Mouse (Mus musculus) ES-Bruce4 (cell line): ENCODE data around the gene Calhm2. TPM values are rescaled to one million over a fixed set of nuclear protein-coding genes. Genes with fewer than 3 reads are reported as not detected.

Experiments used
- H3K27ac ChIP-seq: 2 replicates; pipeline ENCODE4 v1.5.1; 2012; ENCODE audit warnings: low read length, inconsistent platforms; ENCODE audit not compliant: insufficient read depth
- H3K27me3 ChIP-seq: 2 replicates; pipeline ENCODE4 v1.6.1; 2012; ENCODE audit warnings: mild to moderate bottlenecking, low read length, inconsistent platforms; ENCODE audit not compliant: control insufficient read depth, poor library complexity, insufficient read depth, severe bottlenecking
- H3K36me3 ChIP-seq: 2 replicates; pipeline ENCODE4 v1.6.1; 2012; ENCODE audit warnings: inconsistent platforms, mild to moderate bottlenecking, low read length, moderate library complexity; ENCODE audit not compliant: control insufficient read depth, poor library complexity, insufficient read depth, severe bottlenecking
- H3K4me1 ChIP-seq: one replicate; pipeline ENCODE4 v1.8.1; 2011; ENCODE audit warnings: low read length; ENCODE audit not compliant: control insufficient read depth, insufficient read depth
- H3K4me3 ChIP-seq: 2 replicates; pipeline ENCODE4 v1.5.1; 2011; ENCODE audit warnings: low read depth, mild to moderate bottlenecking, low read length
- H3K9ac ChIP-seq: 2 replicates; pipeline ENCODE4 v1.6.1; 2012; ENCODE audit warnings: low read depth, mild to moderate bottlenecking, inconsistent platforms; ENCODE audit not compliant: poor library complexity, severe bottlenecking
- H3K9me3 ChIP-seq: replicated peaks from 2 replicates; pipeline ENCODE4 v1.6.1; 2012; ENCODE audit warnings: mild to moderate bottlenecking, low read length, inconsistent platforms; ENCODE audit not compliant: control insufficient read depth, poor library complexity, insufficient read depth, severe bottlenecking
- CTCF ChIP-seq: IDR thresholded peaks from one replicate; pipeline ENCODE4 v1.8.1; 2011; ENCODE audit warnings: low read depth, low read length
- EP300 ChIP-seq: IDR thresholded peaks from 2 replicates; pipeline ENCODE4 v1.6.1; 2011; ENCODE audit warnings: low read depth, low read length; ENCODE audit not compliant: insufficient read depth
- POLR2A ChIP-seq: IDR thresholded peaks from one replicate; pipeline ENCODE4 v1.8.1; 2011; ENCODE audit warnings: low read length; ENCODE audit not compliant: insufficient read depth
- polyA plus RNA-seq: library from polyadenylated mRNA; stranded (reverse); fragments of >200 nt; gene quantifications from 2 replicates; pipeline ENCODE4 v1.2.4, GENCODE M21; 2011; ENCODE audit warnings: low read depth; ENCODE audit not compliant: missing spikeins, insufficient read depth, insufficient read length

The Calhm2 gene
- polyA plus RNA-seq, 1 experiment: 0.90 TPM

DNA sequence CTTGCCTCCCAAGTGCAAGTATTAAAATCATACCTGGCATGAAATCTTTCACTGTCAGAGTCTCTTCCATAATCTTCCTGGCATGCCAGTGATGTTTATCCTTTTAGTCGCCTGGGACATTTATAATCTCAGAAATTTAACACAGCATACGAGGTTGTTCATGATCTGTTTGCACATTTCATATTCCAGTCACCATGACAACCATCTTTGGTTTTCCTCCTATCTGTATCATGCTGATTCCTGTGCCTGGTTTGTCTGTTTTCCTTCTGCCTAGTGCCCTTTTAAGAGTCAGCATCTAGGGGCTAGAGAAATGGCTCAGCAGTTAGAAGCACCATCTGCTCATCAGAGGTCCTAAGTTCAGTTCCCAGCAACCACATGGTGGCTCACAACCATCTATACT lies 19.5 kb downstream of the Calhm2 start:
- no peaks in the 10 kb centered on the region for H3K4me1 ChIP-seq
- no peaks in the 10 kb centered on the region for H3K9me3 ChIP-seq
- no peak overlapping the region for H3K27ac ChIP-seq
- TF ChIP-seq EP300 (no peak), POLR2A (no peak), CTCF (no peak)
- no peak overlapping the region for H3K4me3 ChIP-seq
- no peaks in the 10 kb centered on the region for H3K27me3 ChIP-seq
- H3K9ac ChIP-seq: no peak overlapping the region
- H3K36me3 ChIP-seq: peaks cover 51% of the 10 kb centered on the region

DNA sequence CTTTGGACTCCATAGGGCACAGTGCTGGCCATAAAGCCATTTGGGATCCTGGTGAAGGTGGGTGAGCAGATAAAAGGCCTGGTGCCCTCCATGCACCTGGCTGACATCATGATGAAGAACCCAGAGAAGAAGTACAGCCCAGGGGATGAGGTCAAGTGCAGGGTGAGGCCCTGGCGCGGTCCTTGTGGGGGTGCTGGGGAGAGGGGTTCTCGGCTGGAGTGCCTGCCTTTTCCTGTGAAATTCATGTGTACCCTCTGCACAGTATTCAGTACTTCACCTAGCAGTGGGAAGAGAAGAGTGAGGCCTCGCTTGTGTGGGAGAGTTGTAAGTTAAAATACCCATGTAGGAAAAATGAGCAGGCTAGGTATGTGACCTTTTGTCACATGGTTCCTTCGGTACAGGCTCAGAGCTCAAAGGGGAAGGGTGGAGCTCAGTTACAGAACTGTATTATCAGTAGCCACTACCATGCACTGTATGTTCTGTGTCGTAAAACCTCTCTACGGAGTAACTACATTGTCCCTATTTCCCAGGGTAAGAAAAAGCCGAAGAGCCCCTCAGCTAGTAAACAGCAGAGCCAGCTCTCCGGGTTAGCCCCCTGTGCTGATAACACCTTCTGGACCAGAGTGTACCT lies 33.3 kb downstream of the Calhm2 start:
- no peaks in the 10 kb centered on the region for H3K27me3 ChIP-seq
- no peaks in the 10 kb centered on the region for H3K9me3 ChIP-seq
- H3K36me3 ChIP-seq: peaks cover 88% of the 10 kb centered on the region
- H3K9ac ChIP-seq: no peak overlapping the region
- H3K4me1 ChIP-seq: no peaks in the 10 kb centered on the region
- no peak overlapping the region for H3K4me3 ChIP-seq
- TF ChIP-seq CTCF: no peak
- TF ChIP-seq POLR2A: no peak
- TF ChIP-seq EP300: no peak
- H3K27ac ChIP-seq: no peak overlapping the region

DNA sequence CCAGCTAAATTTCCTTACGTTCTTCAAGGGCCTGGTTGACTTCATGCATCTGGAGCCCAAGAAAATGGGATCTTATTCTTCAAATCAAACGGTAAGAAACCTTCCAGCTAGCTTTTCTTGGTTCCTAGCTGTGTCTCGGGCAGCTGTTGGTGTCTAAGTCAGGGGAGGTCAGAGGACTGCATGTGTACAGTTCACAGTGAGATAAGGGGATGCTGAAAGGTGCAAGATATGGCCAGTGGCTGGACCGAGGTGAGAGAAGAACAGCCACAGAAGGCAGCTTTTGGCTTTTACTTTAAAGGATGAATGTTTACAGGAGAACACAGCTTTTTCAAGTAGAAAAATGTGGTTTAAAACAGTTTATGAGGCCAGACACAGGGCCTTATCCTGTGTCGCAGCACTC lies 37.0 kb downstream of the Calhm2 start:
- Histone ChIP-seq H3K27me3 (no peaks in the 10 kb centered on the region), H3K36me3 (peaks cover 82% of the 10 kb centered on the region), H3K4me1 (no peaks in the 10 kb centered on the region), H3K27ac (no peak overlapping the region), H3K9me3 (no peaks in the 10 kb centered on the region), H3K4me3 (no peak overlapping the region), H3K9ac (no peak overlapping the region)
- TF ChIP-seq EP300 (no peak), POLR2A (no peak)

DNA sequence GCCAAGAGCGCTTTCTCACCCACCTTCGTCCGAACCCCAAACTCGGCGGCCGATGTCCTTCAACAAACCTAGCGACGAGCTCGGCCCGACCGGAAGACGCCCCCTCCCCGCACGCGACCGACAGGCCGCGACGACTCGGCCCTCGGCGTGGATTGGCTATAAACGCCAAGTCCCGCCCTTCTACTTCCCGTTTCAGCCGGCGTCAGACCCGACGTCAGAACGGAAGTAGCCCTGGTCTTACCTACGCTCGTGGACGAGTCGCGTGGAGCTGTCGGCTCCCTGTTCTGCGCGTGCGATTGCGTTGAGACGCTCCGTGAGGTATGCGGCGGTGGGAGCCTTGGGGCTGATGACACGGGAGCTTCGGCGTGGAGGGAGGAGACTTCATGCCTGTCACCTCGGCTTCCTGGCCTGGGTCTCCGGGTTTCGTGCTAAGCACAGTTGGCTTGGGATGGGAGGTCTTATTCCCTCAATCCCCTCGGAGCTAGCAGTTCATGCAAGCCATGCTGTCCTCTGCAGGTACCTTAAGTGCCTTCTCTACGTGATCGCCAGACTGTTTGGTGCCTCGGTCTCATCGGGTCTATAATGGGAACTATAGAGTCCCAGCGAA lies 47.4 kb downstream of the Calhm2 start, which contains the start of the genes Usmg5 and Pdcd11:
Usmg5 (minus strand) TSS at position 98 of the 607 bp plus-strand sequence.
Pdcd11 (plus strand) TSS at position 219 of the 607 bp plus-strand sequence.
- H3K27ac ChIP-seq: peak within 1 kb of the TSS; percentile 18
- no peaks in the 10 kb centered on the region for H3K4me1 ChIP-seq
- peak within 1 kb of the TSS; percentile 84 for H3K9ac ChIP-seq
- H3K9me3 ChIP-seq: no peaks in the 10 kb centered on the region
- TF ChIP-seq CTCF (no peak), POLR2A (peak; percentile 97)
- peak within 1 kb of the TSS; percentile 94 for H3K4me3 ChIP-seq
- no peaks in the 10 kb centered on the region for H3K27me3 ChIP-seq
- peaks cover 31% of the 10 kb centered on the region for H3K36me3 ChIP-seq

DNA sequence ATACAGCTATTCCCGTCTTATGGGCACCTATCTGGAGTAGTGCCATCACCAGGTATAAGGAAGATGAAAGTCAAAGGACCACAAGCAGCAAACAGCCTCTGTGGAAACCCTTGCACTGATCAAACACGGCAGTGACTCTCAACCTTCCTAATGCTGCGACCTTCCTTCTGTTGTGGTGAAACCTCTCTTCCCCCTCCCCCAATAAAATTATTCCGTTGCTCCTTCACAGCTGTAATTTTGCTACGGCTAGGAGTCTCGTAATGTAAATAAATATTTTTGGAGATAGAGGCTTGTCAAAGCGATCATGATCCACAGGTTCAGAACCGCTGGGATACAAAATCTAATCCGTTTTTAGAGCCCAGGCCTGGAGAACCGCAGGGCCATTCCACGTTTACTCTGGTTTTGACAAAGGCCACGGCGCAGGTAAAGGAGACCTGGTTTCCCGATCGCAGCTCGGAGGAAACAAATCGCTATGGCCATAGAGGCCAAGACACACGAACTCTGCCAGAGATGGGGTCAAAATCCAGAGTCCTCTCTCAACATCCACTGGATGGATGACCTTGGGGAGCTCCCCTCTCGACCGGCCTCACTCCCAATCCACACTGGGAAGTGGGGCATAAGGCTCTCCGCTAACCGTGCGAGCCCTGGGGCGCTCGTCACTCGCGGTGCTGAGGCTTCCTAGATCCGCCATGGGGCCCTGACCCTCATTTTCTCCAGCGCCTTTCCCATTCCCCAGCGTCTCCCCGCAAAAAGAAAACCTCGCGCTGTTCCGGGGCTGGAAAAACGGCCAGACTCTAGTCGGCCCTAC lies 48.2 kb downstream of the Calhm2 start:
- TF ChIP-seq CTCF: no peak
- TF ChIP-seq EP300: no peak
- no peak for TF ChIP-seq POLR2A
- Histone ChIP-seq H3K27ac (peak overlapping the region; percentile 18), H3K4me1 (no peaks in the 10 kb centered on the region), H3K9me3 (no peaks in the 10 kb centered on the region), H3K9ac (peak overlapping the region; percentile 84), H3K27me3 (no peaks in the 10 kb centered on the region), H3K36me3 (peaks cover 28% of the 10 kb centered on the region), H3K4me3 (peak overlapping the region; percentile 80)

DNA sequence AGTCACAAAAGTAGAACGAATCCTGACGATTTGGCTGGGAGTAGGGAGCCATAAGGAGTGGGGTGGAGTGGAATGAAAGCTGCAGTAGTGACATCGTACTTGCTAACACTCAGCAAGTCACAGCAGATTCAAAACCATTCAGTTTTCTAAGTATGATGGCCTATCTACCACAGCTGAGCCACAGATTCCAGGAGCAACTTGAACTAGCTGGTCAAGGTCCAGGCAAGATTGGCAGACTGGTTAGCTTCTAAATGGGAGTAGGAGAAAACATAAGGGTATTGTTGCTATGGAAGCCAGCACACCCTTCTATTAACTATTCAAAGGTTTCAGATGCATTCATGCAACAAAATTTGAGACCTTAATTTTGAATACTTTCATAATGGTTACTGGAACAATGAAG lies 49.9 kb downstream of the Calhm2 start:
- H3K36me3 ChIP-seq: peaks cover 37% of the 10 kb centered on the region
- TF ChIP-seq EP300 (no peak), POLR2A (no peak), CTCF (no peak)

More for the DNA sequence above, 49.9 kb downstream of the Calhm2 start:
- Histone ChIP-seq H3K9ac (no peak overlapping the region), H3K4me1 (no peaks in the 10 kb centered on the region), H3K4me3 (no peak overlapping the region), H3K9me3 (no peaks in the 10 kb centered on the region), H3K27me3 (no peaks in the 10 kb centered on the region), H3K27ac (no peak overlapping the region)
